Mouse (Mus musculus) intestine, embryonic 16.5 days (tissue): Measurements from ENCODE around the gene Olfr998. TPM values are rescaled to one million over a fixed set of nuclear protein-coding genes. Genes with fewer than 3 reads are reported as not detected.
"Not testable (repeated sequence)": the region's sequence is repeated elsewhere in the genome, so short reads cannot be mapped to it uniquely, and the experiment has no call there.

Source experiments
- ATAC-seq: fragments of 200-750 bp; cut with Nextera tagmentation; 2 replicates; pipeline ENCODE4 v1.8.0; 2017; ENCODE audit warnings: moderate TSS enrichment, moderate library complexity
- H3K27ac ChIP-seq: fragments of 300-500 bp; sonication (generic); 2 replicates; pipeline ENCODE4 v1.5.1; 2014; ENCODE audit warnings: mild to moderate bottlenecking, low read length
- H3K27me3 ChIP-seq: fragments of 300-500 bp; sonication (generic); replicated peaks from 2 replicates; pipeline ENCODE4 v1.6.1; 2014; ENCODE audit warnings: low read length, control low read depth, mixed read lengths; ENCODE audit not compliant: control insufficient read depth, insufficient read depth
- H3K36me3 ChIP-seq: fragments of 300-500 bp; sonication (generic); 2 replicates; pipeline ENCODE4 v1.6.1; 2014; ENCODE audit warnings: low read length, control low read depth; ENCODE audit not compliant: control insufficient read depth, insufficient read depth
- H3K4me1 ChIP-seq: fragments of 300-500 bp; sonication (generic); 2 replicates; pipeline ENCODE4 v1.6.1; 2014; ENCODE audit warnings: low read length, control low read depth, mixed read lengths; ENCODE audit not compliant: control insufficient read depth, insufficient read depth
- H3K4me2 ChIP-seq: fragments of 300-500 bp; sonication (generic); 2 replicates; pipeline ENCODE4 v1.6.1; 2014; ENCODE audit warnings: low read depth, low read length, control low read depth
- H3K4me3 ChIP-seq: fragments of 300-500 bp; sonication (generic); 2 replicates; pipeline ENCODE4 v1.5.1; 2014; ENCODE audit warnings: mild to moderate bottlenecking, low read length
- H3K9ac ChIP-seq: fragments of 300-500 bp; sonication (generic); 2 replicates; pipeline ENCODE4 v1.6.1; 2014; ENCODE audit warnings: low read depth, low read length
- H3K9me3 ChIP-seq: fragments of 300-500 bp; sonication (generic); 2 replicates; pipeline ENCODE4 v1.6.1; 2016; ENCODE audit warnings: low read length, control low read depth; ENCODE audit not compliant: control insufficient read depth
- WGBS: fragments of 180-500 bp; shearing (Covaris S2); extraction: QIAGEN DNeasy Blood & Tissue Kit; methylation state at CpG from one replicate; pipeline ENCODE4 v1.1.7; 2014; 5-methylcytosine and 5-hydroxymethylcytosine counted together
- polyA plus RNA-seq: library from polyadenylated mRNA; unstranded; fragments of >200 nt; fragmentation: Nextera tagmentation; extraction: Ambion mirVana; gene quantifications from 2 replicates; pipeline ENCODE4 v1.2.1, GENCODE M21; 2015

Gene Olfr998
- polyA plus RNA-seq = not detected in 2 replicates

DNA sequence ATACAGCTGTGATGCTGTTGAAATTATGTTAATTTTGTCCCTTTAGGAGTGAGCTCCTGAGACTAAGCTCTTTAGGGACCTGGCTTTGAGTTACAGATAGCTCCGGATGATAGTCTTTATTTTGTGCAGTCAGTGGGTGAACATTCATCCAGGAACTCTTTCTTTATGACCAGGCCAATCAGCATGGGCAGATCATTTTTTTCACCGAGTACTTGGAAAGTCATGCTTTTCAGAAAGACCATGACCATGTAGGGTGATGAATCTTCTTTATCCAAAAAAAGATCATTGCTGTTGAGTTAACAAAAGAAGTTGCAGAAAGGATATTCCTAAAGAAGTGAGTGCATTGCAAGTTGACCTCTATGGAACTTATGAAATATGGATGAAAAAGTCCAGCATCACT is at the start of gene Olfr998:
TSS of gene Olfr998 (plus strand) at position 301 of the 400 bp plus-strand sequence.
- H3K4me1 ChIP-seq, H3K36me3 ChIP-seq, H3K4me2 ChIP-seq, ATAC-seq, H3K27ac ChIP-seq, H3K9ac ChIP-seq, H3K27me3 ChIP-seq, H3K9me3 ChIP-seq, H3K4me3 ChIP-seq: not testable (repeated sequence)
- 90% methylated on average over 2 of the region's 2 CpGs for WGBS

DNA sequence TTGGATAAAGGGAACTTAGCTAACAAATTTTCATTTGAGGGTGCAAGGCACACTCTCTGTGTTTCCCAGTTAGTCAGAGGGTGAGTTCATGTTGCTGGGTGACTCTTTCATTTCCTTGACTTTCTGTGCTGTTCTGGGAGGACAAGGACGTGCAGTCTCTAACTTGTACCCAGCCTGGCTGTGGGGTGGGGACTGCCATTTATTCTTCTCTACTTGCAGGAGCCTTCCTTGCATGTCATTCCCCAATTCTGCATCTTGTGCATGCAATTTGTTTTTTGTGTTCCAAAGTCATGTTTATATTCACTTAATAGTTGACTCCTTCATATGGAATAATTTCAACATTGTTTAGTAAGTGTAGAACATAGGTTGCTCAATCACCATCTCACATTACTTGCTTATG is 33.9 kb upstream of the Olfr998 start:
- H3K27ac ChIP-seq = no peak overlapping the region
- H3K9ac ChIP-seq = no peak overlapping the region
- no peaks in the 10 kb centered on the region for H3K27me3 ChIP-seq
- no peak for ATAC-seq
- H3K4me1 ChIP-seq = no peaks in the 10 kb centered on the region
- no peaks in the 10 kb centered on the region for H3K9me3 ChIP-seq
- H3K4me3 ChIP-seq = no peak overlapping the region
- H3K4me2 ChIP-seq = no peak overlapping the region
- WGBS = 42% methylated on average over 1 of the region's 1 CpGs
- H3K36me3 ChIP-seq = no peaks in the 10 kb centered on the region

DNA sequence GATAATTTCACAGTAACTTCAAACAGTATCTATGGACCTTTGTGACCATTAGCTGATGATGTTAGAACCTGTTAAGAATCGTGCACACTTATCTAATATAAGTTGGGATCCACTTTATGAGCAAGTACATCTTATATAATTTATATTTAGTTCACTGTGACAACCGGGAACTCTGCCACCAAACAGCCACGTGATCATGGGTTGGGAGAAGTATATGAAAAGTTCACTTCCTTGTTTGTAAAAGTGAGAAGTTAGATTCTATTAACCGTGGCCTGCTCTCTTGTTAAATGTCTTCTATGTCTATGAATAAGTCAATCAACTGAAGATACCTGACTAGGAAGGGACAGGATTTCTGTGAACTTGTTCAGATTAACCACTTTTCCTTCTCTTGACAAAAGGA is 28.5 kb upstream of the Olfr998 start:
- no peak overlapping the region for H3K4me2 ChIP-seq
- no peaks in the 10 kb centered on the region for H3K9me3 ChIP-seq
- no peak overlapping the region for H3K4me3 ChIP-seq
- no peaks in the 10 kb centered on the region for H3K27me3 ChIP-seq
- H3K36me3 ChIP-seq = no peaks in the 10 kb centered on the region
- H3K4me1 ChIP-seq = no peaks in the 10 kb centered on the region
- WGBS = 33% methylated on average over 4 of the region's 4 CpGs
- no peak overlapping the region for H3K9ac ChIP-seq
- ATAC-seq = no peak
- H3K27ac ChIP-seq = no peak overlapping the region

GRCm38 (mm10) chr2:85561187-85561586 is 27.6 kb upstream of the Olfr998 start:
- Histone ChIP-seq H3K9ac (no peak overlapping the region), H3K9me3 (no peaks in the 10 kb centered on the region), H3K27ac (no peak overlapping the region), H3K4me2 (no peak overlapping the region), H3K4me3 (no peak overlapping the region), H3K36me3 (no peaks in the 10 kb centered on the region), H3K27me3 (no peaks in the 10 kb centered on the region), H3K4me1 (no peaks in the 10 kb centered on the region)
- WGBS = 19% methylated on average over 4 of the region's 4 CpGs
- ATAC-seq = no peak

DNA sequence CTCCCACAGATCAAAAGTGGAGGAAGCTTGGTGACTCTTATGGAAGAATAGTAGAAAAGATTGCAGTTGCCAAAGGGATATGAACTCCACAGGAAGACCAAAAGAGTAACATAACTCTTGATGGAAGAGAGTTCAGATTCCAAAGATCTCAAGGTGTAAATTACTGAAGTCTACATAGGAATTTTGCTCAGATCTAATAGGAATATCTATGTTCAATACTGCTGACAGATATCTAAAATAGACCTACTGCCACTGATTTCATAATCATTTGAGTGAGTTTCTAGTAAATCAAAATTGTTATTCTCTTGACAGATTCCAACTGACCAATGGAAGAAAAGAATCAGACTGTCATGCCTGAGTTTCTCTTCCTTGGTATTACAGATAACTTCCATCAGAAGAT is 9.8 kb upstream of the Olfr998 start, which contains the start of gene Olfr996:
TSS of gene Olfr996 (plus strand) at position 301 of the 400 bp plus-strand sequence.
- H3K9me3 ChIP-seq = no peaks in the 10 kb centered on the region
- H3K27ac ChIP-seq = no peak within 1 kb of the TSS
- H3K27me3 ChIP-seq = no peaks in the 10 kb centered on the region
- no peaks in the 10 kb centered on the region for H3K4me1 ChIP-seq
- H3K9ac ChIP-seq = no peak within 1 kb of the TSS
- no peaks in the 10 kb centered on the region for H3K36me3 ChIP-seq
- no peak within 1 kb of the TSS for H3K4me3 ChIP-seq
- no peak for ATAC-seq
- no peak within 1 kb of the TSS for H3K4me2 ChIP-seq

- no peak for ATAC-seq
- 65% methylated on average over 1 of the region's 1 CpGs for WGBS
- Histone ChIP-seq H3K36me3 (no peaks in the 10 kb centered on the region), H3K27ac (no peak within 1 kb of the TSS), H3K4me1 (no peaks in the 10 kb centered on the region), H3K4me3 (no peak within 1 kb of the TSS), H3K4me2 (no peak within 1 kb of the TSS), H3K9ac (no peak within 1 kb of the TSS), H3K27me3 (no peaks in the 10 kb centered on the region), H3K9me3 (no peaks in the 10 kb centered on the region)
Observed at GRCm38 (mm10) chr2:85611803-85612202, 23.1 kb downstream of the Olfr998 start, which contains the start of gene Olfr1000. TSS of gene Olfr1000 (minus strand) at chr2:85611903.

Other genes with a start within 250 kb of the Olfr998 start
- gene Olfr987, start 249.6 kb upstream of the Olfr998 start, polyA plus RNA-seq = not detected in 2 replicates
- gene Olfr988, start 225.7 kb upstream of the Olfr998 start, polyA plus RNA-seq = not detected in 2 replicates
- gene Olfr992, start 179.5 kb upstream of the Olfr998 start, polyA plus RNA-seq = not detected in 2 replicates
- not detected in 2 replicates for gene Olfr993, start 174.1 kb upstream of the Olfr998 start, polyA plus RNA-seq
- not detected in 2 replicates for gene Olfr994, start 152.5 kb upstream of the Olfr998 start, polyA plus RNA-seq
- not detected in 2 replicates for gene Olfr995, start 145.3 kb upstream of the Olfr998 start, polyA plus RNA-seq
- 0.09 TPM in 1 of 2 replicates, not detected in the other for gene 4833423E24Rik, start 69.9 kb upstream of the Olfr998 start, polyA plus RNA-seq
- gene Olfr996, start 9.7 kb upstream of the Olfr998 start, polyA plus RNA-seq = not detected in 2 replicates
- not detected in 2 replicates for gene Olfr1000, start 23.0 kb downstream of the Olfr998 start, polyA plus RNA-seq
- not detected in 2 replicates for gene Olfr1002, start 61.8 kb downstream of the Olfr998 start, polyA plus RNA-seq
- gene Olfr154, start 75.5 kb downstream of the Olfr998 start, polyA plus RNA-seq = not detected in 2 replicates
- gene Olfr1006, start 89.8 kb downstream of the Olfr998 start, polyA plus RNA-seq = not detected in 2 replicates
- gene Olfr1008, start 100.5 kb downstream of the Olfr998 start, polyA plus RNA-seq = not detected in 2 replicates
- not detected in 2 replicates for gene Olfr1009, start 126.5 kb downstream of the Olfr998 start, polyA plus RNA-seq
- gene Olfr1012, start 173.8 kb downstream of the Olfr998 start, polyA plus RNA-seq = not detected in 2 replicates
- gene Olfr1013, start 178.2 kb downstream of the Olfr998 start, polyA plus RNA-seq = not detected in 2 replicates
- gene Olfr1014, start 183.8 kb downstream of the Olfr998 start, polyA plus RNA-seq = not detected in 2 replicates
- not detected in 2 replicates for gene Olfr1015, start 193.1 kb downstream of the Olfr998 start, polyA plus RNA-seq
- not detected in 2 replicates for gene Olfr1016, start 213.6 kb downstream of the Olfr998 start, polyA plus RNA-seq
- not detected in 2 replicates for gene Olfr1018, start 229.5 kb downstream of the Olfr998 start, polyA plus RNA-seq